Mouse (Mus musculus) lung, embryonic 16.5 days (tissue): ENCODE results near the gene Tnrc6a. TPM values are rescaled to one million over a fixed set of nuclear protein-coding genes. Genes with fewer than 3 reads are reported as not detected.

Experiments
- ATAC-seq: fragments of 200-750 bp; cut with Nextera tagmentation; 2 replicates; pipeline ENCODE4 v1.8.0; 2017; ENCODE audit warnings: low read depth, mild to moderate bottlenecking, moderate library complexity
- H3K27ac ChIP-seq: fragments of 300-500 bp; sonication (generic); 2 replicates; pipeline ENCODE4 v1.5.1; 2014; ENCODE audit warnings: mild to moderate bottlenecking, control low read depth, low read length
- H3K27me3 ChIP-seq: fragments of 300-500 bp; sonication (generic); 2 replicates; pipeline ENCODE4 v1.6.1; 2014; ENCODE audit warnings: low read depth, low read length, mixed read lengths; ENCODE audit not compliant: control insufficient read depth, insufficient read depth
- H3K36me3 ChIP-seq: fragments of 300-500 bp; sonication (generic); 2 replicates; pipeline ENCODE4 v1.6.1; 2014; ENCODE audit warnings: low read length; ENCODE audit not compliant: control insufficient read depth, insufficient read depth
- H3K4me1 ChIP-seq: fragments of 300-500 bp; sonication (generic); replicated peaks from 2 replicates; pipeline ENCODE4 v1.6.1; 2014; ENCODE audit warnings: low read length, mixed read lengths; ENCODE audit not compliant: control insufficient read depth, insufficient read depth
- H3K4me2 ChIP-seq: fragments of 300-500 bp; sonication (generic); 2 replicates; pipeline ENCODE4 v1.6.1; 2014; ENCODE audit warnings: low read depth, low read length, control low read depth
- H3K4me3 ChIP-seq: fragments of 300-500 bp; sonication (generic); 2 replicates; pipeline ENCODE4 v1.5.1; 2014; ENCODE audit warnings: mild to moderate bottlenecking, low read length, control low read depth
- H3K9ac ChIP-seq: fragments of 300-500 bp; sonication (generic); 2 replicates; pipeline ENCODE4 v1.6.1; 2014; ENCODE audit warnings: low read length, control low read depth
- H3K9me3 ChIP-seq: fragments of 300-500 bp; sonication (generic); 2 replicates; pipeline ENCODE4 v1.6.1; 2016; ENCODE audit warnings: low read length; ENCODE audit not compliant: control insufficient read depth
- WGBS: fragments of 180-500 bp; shearing (Covaris S2); extraction: QIAGEN DNeasy Blood & Tissue Kit; methylation state at CpG from one replicate; pipeline ENCODE4 v1.1.7; 2014; 5-methylcytosine and 5-hydroxymethylcytosine counted together
- polyA plus RNA-seq: library from polyadenylated mRNA; unstranded; fragments of >200 nt; fragmentation: Nextera tagmentation; extraction: Ambion mirVana; gene quantifications from 2 replicates; pipeline ENCODE4 v1.2.1, GENCODE M21; 2015

Tnrc6a gene
- polyA plus RNA-seq, 1 experiment from 2014 or later, result 41.9 TPM

DNA sequence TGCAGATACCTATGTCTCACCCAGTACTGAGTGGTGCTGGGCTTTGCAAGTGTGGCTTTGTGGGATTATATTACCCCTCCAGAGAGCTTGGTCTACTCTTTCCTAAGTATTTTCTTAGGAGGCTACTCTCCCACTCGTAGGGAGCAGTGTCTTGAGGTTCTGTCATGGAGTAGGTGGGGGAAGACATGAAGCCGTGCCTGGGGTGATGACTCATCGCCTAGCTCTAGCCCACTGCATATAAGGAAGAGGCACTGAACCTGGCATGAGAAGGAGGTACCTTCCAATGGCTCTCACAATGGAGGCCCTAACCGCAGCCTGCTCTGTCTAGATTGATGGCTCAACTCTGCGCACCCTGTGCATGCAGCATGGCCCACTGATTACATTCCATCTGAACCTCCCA is 68.0 kb downstream of the Tnrc6a start:
- H3K4me3 ChIP-seq, result no peak overlapping the region
- no peaks in the 10 kb centered on the region for H3K4me1 ChIP-seq
- H3K9ac ChIP-seq, result no peak overlapping the region
- no peak overlapping the region for H3K27ac ChIP-seq
- ATAC-seq, result no peak
- H3K36me3 ChIP-seq, result peaks cover 50% of the 10 kb centered on the region
- 84% methylated on average over 5 of the region's 5 CpGs for WGBS
- no peak overlapping the region for H3K4me2 ChIP-seq
- H3K27me3 ChIP-seq, result no peaks in the 10 kb centered on the region
- no peaks in the 10 kb centered on the region for H3K9me3 ChIP-seq

DNA sequence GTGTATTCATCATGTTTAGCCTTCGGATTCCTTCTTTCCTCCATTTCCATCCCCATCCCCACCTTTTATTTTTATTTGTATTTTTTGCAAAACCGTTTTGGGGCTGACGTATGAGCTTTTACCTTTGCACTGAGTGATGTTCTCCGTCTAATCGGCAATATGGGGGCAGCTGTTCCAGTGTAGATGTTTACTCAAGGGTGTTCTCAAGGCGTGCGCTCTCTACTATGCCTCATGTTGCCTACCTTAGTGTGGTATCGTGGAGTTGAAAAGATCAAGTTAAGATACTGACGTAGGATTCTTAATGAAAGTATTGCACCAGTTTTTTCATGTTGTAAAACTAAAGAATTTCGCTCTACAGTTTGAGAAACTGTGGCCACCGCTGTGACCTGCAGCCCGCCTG is 69.5 kb downstream of the Tnrc6a start:
- H3K4me2 ChIP-seq, result no peak overlapping the region
- peaks cover 44% of the 10 kb centered on the region for H3K36me3 ChIP-seq
- H3K4me1 ChIP-seq, result no peaks in the 10 kb centered on the region
- no peak overlapping the region for H3K27ac ChIP-seq
- 87% methylated on average over 12 of the region's 12 CpGs for WGBS
- no peak overlapping the region for H3K9ac ChIP-seq
- no peaks in the 10 kb centered on the region for H3K9me3 ChIP-seq
- H3K27me3 ChIP-seq, result no peaks in the 10 kb centered on the region
- ATAC-seq, result no peak
- no peak overlapping the region for H3K4me3 ChIP-seq

DNA sequence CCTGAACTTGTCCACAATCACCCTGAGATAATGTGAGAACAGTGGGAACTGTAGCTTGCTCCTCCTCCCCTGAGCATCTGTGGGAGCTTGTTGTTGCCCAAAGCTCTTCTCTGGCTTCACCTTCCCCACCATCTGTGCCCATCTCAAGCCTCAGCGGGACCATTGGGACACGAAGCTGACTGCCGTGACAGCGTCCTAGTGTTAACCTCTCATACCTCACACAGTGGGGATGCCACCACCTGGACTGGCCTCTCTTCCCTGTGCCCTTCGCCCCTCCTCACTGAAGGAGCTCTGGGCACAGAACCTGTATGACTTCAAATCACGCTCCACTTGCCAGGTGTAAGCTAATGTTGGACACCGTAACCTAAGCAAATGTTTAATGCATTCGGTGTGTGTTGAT is 71.0 kb downstream of the Tnrc6a start:
- Histone ChIP-seq H3K9me3 (no peaks in the 10 kb centered on the region), H3K4me1 (no peaks in the 10 kb centered on the region), H3K9ac (no peak overlapping the region), H3K4me3 (no peak overlapping the region), H3K36me3 (peaks cover 31% of the 10 kb centered on the region), H3K27ac (no peak overlapping the region), H3K27me3 (no peaks in the 10 kb centered on the region), H3K4me2 (no peak overlapping the region)
- no peak for ATAC-seq
- 90% methylated on average over 8 of the region's 8 CpGs for WGBS

DNA sequence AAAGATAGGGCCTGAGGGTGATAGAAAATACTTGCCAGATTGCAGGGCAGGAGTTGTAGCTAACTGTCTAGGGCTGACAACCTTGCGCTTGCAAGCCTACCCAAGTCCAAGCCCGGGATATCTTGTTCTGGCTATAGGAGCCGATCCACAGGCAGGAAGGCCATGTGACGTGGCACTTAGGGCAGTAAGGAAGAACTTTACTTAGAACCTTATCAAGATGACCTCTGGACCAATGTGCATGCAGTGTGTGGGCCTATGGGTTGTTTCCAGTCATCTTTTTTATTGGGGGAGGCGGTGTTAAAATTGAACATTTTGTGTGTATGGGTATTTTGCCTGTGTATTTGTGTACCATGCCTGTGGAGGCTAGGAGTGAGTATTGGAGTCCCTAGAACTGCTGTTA is 72.7 kb downstream of the Tnrc6a start:
- H3K4me2 ChIP-seq, result no peak overlapping the region
- H3K27me3 ChIP-seq, result no peaks in the 10 kb centered on the region
- no peak for ATAC-seq
- no peak overlapping the region for H3K4me3 ChIP-seq
- 75% methylated on average over 5 of the region's 5 CpGs for WGBS
- H3K4me1 ChIP-seq, result no peaks in the 10 kb centered on the region
- no peaks in the 10 kb centered on the region for H3K9me3 ChIP-seq
- H3K9ac ChIP-seq, result no peak overlapping the region
- no peak overlapping the region for H3K27ac ChIP-seq
- H3K36me3 ChIP-seq, result peaks cover 17% of the 10 kb centered on the region

DNA sequence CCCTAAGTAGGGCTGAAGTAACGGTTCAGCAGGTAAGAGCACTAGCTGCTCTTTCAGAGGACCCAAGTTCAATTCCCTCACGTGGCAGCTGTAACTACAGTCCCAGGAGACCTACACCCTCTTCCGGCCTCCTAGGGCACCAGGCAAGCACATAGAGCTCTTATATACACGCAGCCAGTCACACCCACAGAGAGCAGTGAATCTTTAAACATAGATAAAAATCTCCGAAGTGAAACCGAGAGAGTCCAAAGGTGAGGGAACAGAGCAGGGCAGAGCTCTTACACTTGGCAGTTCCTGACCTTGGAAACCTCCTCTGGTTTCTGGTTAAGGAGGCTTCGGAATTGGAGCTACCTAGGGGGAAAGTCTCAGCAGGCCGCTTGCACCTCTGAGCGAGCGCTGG is 75.0 kb downstream of the Tnrc6a start:
- peaks cover 7% of the 10 kb centered on the region; the same call in 1 of the 2 replicates for H3K36me3 ChIP-seq
- H3K4me3 ChIP-seq, result no peak overlapping the region
- no peaks in the 10 kb centered on the region for H3K4me1 ChIP-seq
- no peaks in the 10 kb centered on the region for H3K9me3 ChIP-seq
- no peak overlapping the region for H3K9ac ChIP-seq
- no peak for ATAC-seq
- H3K27ac ChIP-seq, result no peak overlapping the region
- 45% methylated on average over 10 of the region's 10 CpGs for WGBS
- H3K27me3 ChIP-seq, result no peaks in the 10 kb centered on the region
- no peak overlapping the region for H3K4me2 ChIP-seq

DNA sequence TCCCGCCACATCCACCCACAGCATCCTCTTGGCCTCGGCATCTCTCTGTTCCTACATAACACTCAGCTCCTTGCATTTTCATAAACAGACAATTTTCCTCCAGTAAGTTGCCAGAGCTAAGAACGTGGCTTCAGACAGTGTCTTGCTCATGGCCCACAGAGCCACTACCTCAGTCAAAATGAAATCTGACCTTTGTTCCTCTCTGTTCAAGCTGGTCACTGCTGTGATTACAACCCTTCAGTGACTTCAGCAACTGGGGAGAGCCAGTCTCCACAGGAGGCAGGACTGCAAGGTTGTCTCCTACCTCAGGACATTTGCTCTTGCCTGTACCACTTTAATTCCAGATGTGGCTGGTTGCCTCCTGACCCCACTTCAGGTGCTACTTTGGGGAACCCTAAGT is 75.5 kb downstream of the Tnrc6a start:
- no peak overlapping the region for H3K27ac ChIP-seq
- no peak overlapping the region for H3K4me2 ChIP-seq
- H3K4me1 ChIP-seq, result no peaks in the 10 kb centered on the region
- WGBS, result 52% methylated on average over 3 of the region's 3 CpGs
- peaks cover 7% of the 10 kb centered on the region; the same call in 1 of the 2 replicates for H3K36me3 ChIP-seq
- H3K9me3 ChIP-seq, result no peaks in the 10 kb centered on the region
- no peak overlapping the region for H3K9ac ChIP-seq
- no peaks in the 10 kb centered on the region for H3K27me3 ChIP-seq
- ATAC-seq, result no peak
- H3K4me3 ChIP-seq, result no peak overlapping the region

DNA sequence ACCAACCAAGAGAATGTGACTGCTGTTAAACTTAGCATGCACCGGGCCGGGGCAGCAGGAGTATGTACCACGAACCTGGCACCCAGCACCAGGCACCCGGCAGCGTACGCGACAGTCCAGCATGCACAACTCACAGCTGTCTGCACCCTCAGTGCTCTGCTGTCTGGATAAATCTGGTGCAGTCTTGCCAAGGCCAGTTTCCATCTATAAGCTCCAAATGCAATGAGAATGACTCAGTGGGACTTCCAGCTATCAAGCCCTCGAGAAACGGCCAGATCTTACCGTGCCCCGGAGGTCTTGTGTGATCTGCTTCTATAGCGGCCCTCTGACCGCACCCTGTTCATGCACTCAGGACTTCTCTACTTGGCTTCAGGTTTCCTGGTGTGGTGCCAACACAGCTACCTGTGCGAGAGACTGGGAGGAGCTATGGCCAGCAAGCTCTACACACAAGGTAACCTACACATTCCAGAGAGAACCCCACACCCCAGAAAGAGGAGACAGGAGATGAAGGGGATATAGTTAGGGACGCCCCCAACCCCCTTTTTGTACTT is 76.0 kb downstream of the Tnrc6a start:
- H3K27ac ChIP-seq, result no peak overlapping the region
- peak; percentile 69 for ATAC-seq
- peaks cover 5% of the 10 kb centered on the region; the same call in 1 of the 2 replicates for H3K36me3 ChIP-seq
- H3K4me1 ChIP-seq, result no peaks in the 10 kb centered on the region
- H3K27me3 ChIP-seq, result no peaks in the 10 kb centered on the region
- no peak overlapping the region for H3K4me3 ChIP-seq
- no peak overlapping the region for H3K9ac ChIP-seq
- H3K9me3 ChIP-seq, result no peaks in the 10 kb centered on the region
- no peak overlapping the region for H3K4me2 ChIP-seq
- WGBS, result 83% methylated on average over 15 of the region's 15 CpGs

DNA sequence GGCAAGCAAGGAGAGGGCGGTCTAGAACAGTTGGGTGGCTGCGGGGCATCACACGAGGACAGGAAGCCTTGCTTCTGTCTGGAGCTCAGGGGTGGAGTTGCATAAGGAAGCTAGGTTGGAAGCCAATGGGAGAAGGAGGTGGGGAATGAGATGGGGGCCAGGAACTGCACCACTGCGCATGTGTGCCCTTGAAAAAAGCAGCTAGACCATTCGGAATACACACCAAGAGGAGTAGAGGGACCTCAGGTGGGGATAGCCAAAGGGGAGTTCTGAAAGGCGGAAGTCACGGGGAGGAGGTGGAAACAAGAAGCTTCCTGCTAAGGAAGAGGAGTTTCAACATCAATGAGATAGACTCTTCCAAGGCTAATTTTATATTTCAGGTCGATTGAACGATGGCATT is 77.0 kb downstream of the Tnrc6a start:
- no peaks in the 10 kb centered on the region for H3K9me3 ChIP-seq
- ATAC-seq, result no peak
- H3K27ac ChIP-seq, result no peak overlapping the region
- H3K4me2 ChIP-seq, result no peak overlapping the region
- no peaks in the 10 kb centered on the region for H3K27me3 ChIP-seq
- H3K36me3 ChIP-seq, result 0 out of 2 replicates have a peak, but pooled peaks cover 2% of the 10 kb centered on the region
- no peak overlapping the region for H3K4me3 ChIP-seq
- 71% methylated on average over 9 of the region's 9 CpGs for WGBS
- no peak overlapping the region for H3K9ac ChIP-seq
- no peaks in the 10 kb centered on the region for H3K4me1 ChIP-seq

DNA sequence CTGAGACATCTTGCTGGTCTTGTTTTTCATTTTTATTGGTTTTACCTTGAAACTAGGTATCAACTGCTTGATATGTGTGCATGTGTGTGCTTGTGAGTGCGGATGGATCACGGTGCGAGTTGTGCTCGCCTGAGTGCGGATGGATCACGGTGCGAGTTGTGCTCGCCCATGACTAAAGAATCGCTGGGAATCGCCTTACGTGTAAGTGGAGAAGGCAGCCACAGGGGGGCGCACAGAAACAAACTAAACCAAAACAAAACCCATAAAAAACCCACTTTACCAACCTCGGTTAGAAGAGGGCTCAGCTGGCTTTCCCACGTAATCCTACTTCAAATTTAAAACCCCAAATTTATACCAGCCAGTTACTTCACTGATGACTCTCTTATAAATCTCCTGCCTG is 81.6 kb downstream of the Tnrc6a start:
- WGBS, result 28% methylated on average over 14 of the region's 14 CpGs
- H3K27me3 ChIP-seq, result no peaks in the 10 kb centered on the region
- H3K9me3 ChIP-seq, result no peaks in the 10 kb centered on the region
- no peaks in the 10 kb centered on the region for H3K36me3 ChIP-seq
- H3K27ac ChIP-seq, result no peak overlapping the region
- no peak overlapping the region for H3K4me2 ChIP-seq
- ATAC-seq, result no peak
- no peaks in the 10 kb centered on the region for H3K4me1 ChIP-seq
- no peak overlapping the region for H3K9ac ChIP-seq
- H3K4me3 ChIP-seq, result no peak overlapping the region

DNA sequence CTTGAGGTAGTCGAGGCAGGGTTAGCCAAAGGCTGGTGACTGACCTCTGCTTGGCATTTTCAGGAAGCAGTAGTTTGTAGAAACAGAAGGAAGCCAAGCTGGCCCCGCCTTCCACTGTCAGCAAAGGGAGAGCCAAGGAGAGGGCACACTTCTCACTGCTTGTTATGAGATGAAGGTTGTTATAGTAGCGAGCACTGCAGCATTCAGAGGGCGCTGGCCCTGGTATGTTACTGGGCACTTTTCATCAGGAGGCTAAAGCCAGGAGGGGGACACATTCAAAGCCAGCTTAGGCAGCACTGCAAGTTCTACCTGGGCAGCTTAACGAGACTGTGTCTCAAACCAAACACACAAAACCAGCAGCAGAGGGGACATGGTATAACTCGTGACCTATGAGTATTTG is 83.9 kb downstream of the Tnrc6a start:
- H3K36me3 ChIP-seq, result no peaks in the 10 kb centered on the region
- no peaks in the 10 kb centered on the region for H3K9me3 ChIP-seq
- no peaks in the 10 kb centered on the region for H3K4me1 ChIP-seq
- no peak for ATAC-seq
- 57% methylated on average over 6 of the region's 6 CpGs for WGBS
- no peak overlapping the region for H3K27ac ChIP-seq
- no peak overlapping the region for H3K4me3 ChIP-seq
- no peak overlapping the region for H3K9ac ChIP-seq
- H3K27me3 ChIP-seq, result no peaks in the 10 kb centered on the region
- no peak overlapping the region for H3K4me2 ChIP-seq
